Mouse (Mus musculus): ENCODE measurements around the gene Slc35f2.

DNA sequence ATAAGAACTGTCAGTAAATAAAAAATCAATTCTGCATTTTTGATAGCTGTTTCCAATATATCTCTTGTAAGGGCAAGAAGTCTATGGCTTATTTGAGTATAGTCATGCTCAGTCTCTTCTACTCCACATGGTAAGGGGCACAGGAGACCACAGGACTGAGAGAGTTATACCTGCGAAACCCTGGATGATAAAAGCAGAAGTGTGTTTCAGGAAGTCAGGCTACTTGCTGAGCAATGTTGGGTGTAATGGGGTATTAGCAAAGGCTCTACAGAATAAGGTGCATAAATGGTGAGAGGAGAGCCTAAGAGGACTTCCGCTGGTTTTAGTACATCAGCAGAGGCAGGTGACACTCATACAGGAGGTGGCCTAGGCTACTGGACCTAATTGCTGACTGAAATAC lies 13.2 kb upstream of the Slc35f2 start:
- no peak for TF ChIP-seq MAFK (IDR thresholded peaks at IDR 0.05; ENCODE audit: insufficient read depth, low read depth, low read length)
- TF ChIP-seq CHD2 (IDR thresholded peaks at IDR 0.05; ENCODE audit: low read depth, low read length) = no peak

Data from ES-E14 (cell line).